Mouse (Mus musculus) heart, adult 2 months (tissue): ENCODE data around the gene Ndufa6.

Experiments
- CTCF ChIP-seq: fragments of 200-600 bp; IDR thresholded peaks from 2 replicates; pipeline ENCODE4 v1.8.1; 2022; ENCODE audit warnings: antibody characterized with exemption, mild to moderate bottlenecking, moderate library complexity
- POLR2A ChIP-seq: fragments of 200-500 bp; IDR thresholded peaks from 2 replicates; pipeline ENCODE4 v1.6.1; 2011; ENCODE audit warnings: mild to moderate bottlenecking, low read depth, low read length, control low read depth; ENCODE audit not compliant: insufficient read depth

- no peak for TF ChIP-seq POLR2A
- no peak for TF ChIP-seq CTCF
Measured at GRCm38 (mm10) chr15:82382441-82382840, 28.3 kb upstream of the Ndufa6 start.
